In genomic region chr1:120443228-120443639, GRCm38 (mm10) we compare ENCODE assay signal across 27 mouse cellular contexts.
A peak's percentile ranks its signal among the peaks of the same experiment; 100 is the strongest.
DNase-seq lines count a peak whose midpoint lies in the region; ATAC-seq and TF ChIP-seq lines count a peak whose summit lies in the region.
"Had no signal": no experiment of that assay in that cellular context is flagged by ENCODE, and none has a peak within 500 bp of the region (broad histone marks: within the 10 kb centered on the region; RNA-seq: fewer than 3 reads in every experiment).

No protein-coding gene starts in this region.

- DNase-seq in CH12.LX (ENCODE audit: extremely low read depth): peak; percentile 31
- no peak for DNase-seq in cerebellum, postnatal 4 days (ENCODE audit: low spot score in 2 of 2)
- DNase-seq in left cerebral cortex, adult 8-10 months (ENCODE audit: low spot score in 2 of 2): no peak
- no peak for DNase-seq in midbrain, embryonic 14.5 days
- DNase-seq: adrenal gland, adult 2 months; adrenal gland, postnatal 14 days; B cell, adult 2 months; cerebellum, adult 11-12 months; cerebellum, adult 8-10 months; cerebellum, postnatal 14 days; gastrocnemius, postnatal 10 days; gastrocnemius, postnatal 36 days; heart, adult 11 months; heart, postnatal 10 days; heart, postnatal 36 days; kidney, adult 2 months had no signal

- TF ChIP-seq POLR2A in CH12.LX (IDR thresholded peaks at IDR 0.05; ENCODE audit: low read depth, low read length): no peak
- TF ChIP-seq POLR2A in bone marrow macrophage, adult 2 months (IDR thresholded peaks at IDR 0.05; ENCODE audit: borderline replicate concordance, low read depth, low read length): no peak

- H3K27ac ChIP-seq in CH12.LX (ENCODE audit: insufficient read depth, low read depth): no peak overlapping the region
- H3K27ac ChIP-seq in bone marrow macrophage, adult 2 months (ENCODE audit: insufficient read depth, low read depth, low read length): peak overlapping the region; percentile 45; the same call in 1 of the 2 replicates
- no peak overlapping the region for H3K27ac ChIP-seq in midbrain, embryonic 13.5 days
- H3K27ac ChIP-seq in midbrain, embryonic 14.5 days (replicated peaks; ENCODE audit: low read depth, low read length): no peak overlapping the region
- H3K27ac ChIP-seq: forebrain, embryonic 10.5 days; forebrain, embryonic 13.5 days; heart, embryonic 15.5 days; hindbrain, embryonic 14.5 days had no signal

- no peak overlapping the region for H3K4me2 ChIP-seq in CH12.LX (ENCODE audit: insufficient read depth, low read depth, poor library complexity, severe bottlenecking)
- H3K4me2 ChIP-seq in midbrain, embryonic 13.5 days (replicated peaks): no peak overlapping the region
- no peak overlapping the region for H3K4me2 ChIP-seq in midbrain, embryonic 14.5 days (ENCODE audit: low read length)
- H3K4me2 ChIP-seq: forebrain, embryonic 13.5 days; heart, embryonic 12.5 days; heart, embryonic 15.5 days; hindbrain, embryonic 14.5 days had no signal

- WGBS in midbrain, embryonic 13.5 days: 85% methylated on average over 3 of the region's 3 CpGs
- 89% methylated on average over 3 of the region's 3 CpGs for WGBS in midbrain, embryonic 14.5 days

- no peak overlapping the region for H3K4me3 ChIP-seq in CH12.LX (replicated peaks in 1 of 3; ENCODE audit: low read depth in 2 of 3, low read length in 2 of 3, poor library complexity in 1 of 3)
- H3K4me3 ChIP-seq in bone marrow macrophage, adult 2 months (ENCODE audit: insufficient read depth, low read length): no peak overlapping the region
- no peak overlapping the region for H3K4me3 ChIP-seq in midbrain, embryonic 13.5 days (replicated peaks)
- no peak overlapping the region for H3K4me3 ChIP-seq in midbrain, embryonic 14.5 days (replicated peaks; ENCODE audit: low read depth, low read length)
- H3K4me3 ChIP-seq: forebrain, embryonic 10.5 days; forebrain, embryonic 13.5 days; heart, embryonic 12.5 days; heart, embryonic 15.5 days had no signal

- no peaks in the 10 kb centered on the region for H3K36me3 ChIP-seq in CH12.LX (replicated peaks in 1 of 2; ENCODE audit: control insufficient read depth in 1 of 2, insufficient read depth in 1 of 2, low read length in 1 of 2)
- H3K36me3 ChIP-seq in midbrain, embryonic 13.5 days: no peaks in the 10 kb centered on the region
- no peaks in the 10 kb centered on the region for H3K36me3 ChIP-seq in midbrain, embryonic 14.5 days (ENCODE audit: control insufficient read depth, insufficient read depth, low read length)
- H3K36me3 ChIP-seq: forebrain, embryonic 10.5 days; heart, embryonic 12.5 days; heart, embryonic 15.5 days had no signal

- ATAC-seq in hematopoietic stem cell, adult 5-6 weeks (replicated peaks in 1 of 2; ENCODE audit: insufficient read depth in 1 of 2, low FRiP score in 2 of 2, low TSS enrichment in 1 of 2, low read depth in 1 of 2, poor library complexity in 2 of 2, severe bottlenecking in 2 of 2): peak; percentile 64 to 80; a peak in 3 of 4 replicates
- no peak for ATAC-seq in midbrain, embryonic 13.5 days
- ATAC-seq in midbrain, embryonic 14.5 days (ENCODE audit: low FRiP score, low TSS enrichment): no peak
- ATAC-seq: forebrain, embryonic 13.5 days; forebrain, embryonic 16.5 days; intestine, postnatal 0 days; Patski had no signal

- H3K9me3 ChIP-seq in CH12.LX (replicated peaks; ENCODE audit: low read length): no peaks in the 10 kb centered on the region
- H3K9me3 ChIP-seq in midbrain, embryonic 13.5 days: no peaks in the 10 kb centered on the region
- H3K9me3 ChIP-seq in midbrain, embryonic 14.5 days (ENCODE audit: control insufficient read depth, low read length): no peaks in the 10 kb centered on the region
- H3K9me3 ChIP-seq: forebrain, embryonic 10.5 days; forebrain, embryonic 13.5 days; heart, embryonic 12.5 days; heart, embryonic 15.5 days had no signal

- no peaks in the 10 kb centered on the region for H3K27me3 ChIP-seq in CH12.LX (replicated peaks)
- no peaks in the 10 kb centered on the region for H3K27me3 ChIP-seq in midbrain, embryonic 13.5 days
- H3K27me3 ChIP-seq in midbrain, embryonic 14.5 days (ENCODE audit: control insufficient read depth, insufficient read depth, low read length): no peaks in the 10 kb centered on the region
- H3K27me3 ChIP-seq: forebrain, embryonic 13.5 days; heart, embryonic 12.5 days; heart, embryonic 15.5 days; Patski had no signal

- dilution Hi-C loops in CH12.LX (cut with MboI; ENCODE audit: extremely low pct_ligation_motif_present, extremely low pct_unique_long_range_greater_than_20kb, low sequenced_read_pairs): no loop called here

- no peak for TF ChIP-seq EP300 in CH12.LX (IDR thresholded peaks at IDR 0.05; ENCODE audit: low read length)

- no peak for TF ChIP-seq RAD21 in CH12.LX (IDR thresholded peaks at IDR 0.05; ENCODE audit: low read depth, low read length)

- no peak for TF ChIP-seq CTCF in CH12.LX (conservative IDR thresholded peaks at IDR 0.05 in 1 of 2, IDR thresholded peaks at IDR 0.05 in 1 of 2; ENCODE audit: low read depth in 2 of 2, low read length in 2 of 2)
- TF ChIP-seq CTCF in bone marrow macrophage, adult 2 months (IDR thresholded peaks at IDR 0.05; ENCODE audit: low read depth, low read length): no peak

- in situ Hi-C loops in CH12.LX (cut with MboI; ENCODE audit: low pct_ligation_motif_present, low pct_unique_long_range_greater_than_20kb, low sequenced_read_pairs): no loop called here

- peaks cover 3 to 24% of the 10 kb centered on the region in 2 experiments; a peak in 3 of 4 replicates for H3K4me1 ChIP-seq in CH12.LX (ENCODE audit: control insufficient read depth in 1 of 2, insufficient read depth in 2 of 2)
- peaks cover 24% of the 10 kb centered on the region for H3K4me1 ChIP-seq in bone marrow macrophage, adult 2 months (ENCODE audit: control insufficient read depth, insufficient read depth, low read length)
- H3K4me1 ChIP-seq in midbrain, embryonic 13.5 days (replicated peaks): no peaks in the 10 kb centered on the region
- H3K4me1 ChIP-seq in midbrain, embryonic 14.5 days (ENCODE audit: control insufficient read depth, insufficient read depth, low read length): no peaks in the 10 kb centered on the region
- H3K4me1 ChIP-seq: forebrain, embryonic 10.5 days; forebrain, embryonic 13.5 days; heart, embryonic 12.5 days; heart, embryonic 15.5 days had no signal

- H3K79me2 ChIP-seq in CH12.LX (replicated peaks; ENCODE audit: control insufficient read depth, extremely low read depth, insufficient read depth, poor library complexity, severe bottlenecking): no peaks in the 10 kb centered on the region

- H3K9ac ChIP-seq in CH12.LX (ENCODE audit: insufficient read depth, low read depth): no peak overlapping the region
- no peak overlapping the region for H3K9ac ChIP-seq in midbrain, embryonic 13.5 days (replicated peaks)
- no peak overlapping the region for H3K9ac ChIP-seq in midbrain, embryonic 14.5 days (replicated peaks; ENCODE audit: low read length)
- H3K9ac ChIP-seq: forebrain, embryonic 13.5 days; heart, embryonic 12.5 days; heart, embryonic 15.5 days; hindbrain, embryonic 14.5 days had no signal

TF ChIP-seq in CH12.LX, 34 proteins besides CTCF, POLR2A, EP300 and RAD21:
- no peak for TF ChIP-seq MEF2A (IDR thresholded peaks at IDR 0.05; ENCODE audit: borderline replicate concordance, low read depth, low read length)
- no peak for TF ChIP-seq NRF1 (IDR thresholded peaks at IDR 0.05; ENCODE audit: low read depth, low read length)
- TF ChIP-seq MXI1 (IDR thresholded peaks at IDR 0.05; ENCODE audit: low read depth, low read length): peak; percentile 39; the same call in 1 of the 2 replicates
- no peak for TF ChIP-seq PAX5 (IDR thresholded peaks at IDR 0.05; ENCODE audit: low read length)
- peak; percentile 73 for TF ChIP-seq MYC (IDR thresholded peaks at IDR 0.05; ENCODE audit: low read depth, low read length)
- TF ChIP-seq MAX (IDR thresholded peaks at IDR 0.05; ENCODE audit: low read length): peak; percentile 77
- peak; percentile 75 for TF ChIP-seq BHLHE40 (IDR thresholded peaks at IDR 0.05; ENCODE audit: low read depth, low read length)
- TF ChIP-seq ZNF384 (IDR thresholded peaks at IDR 0.05; ENCODE audit: low read depth, low read length): peak; percentile 96
TF ChIP-seq in CH12.LX: peak in this region for 5.

Comparison
In these comparisons a context has a peak if more than half of its experiments do, and no peak if none do; other contexts are left out.
1. ATAC-seq: peak in hematopoietic stem cell, adult 5-6 weeks (2 of 2); none in midbrain, embryonic 13.5 days (single experiment) and midbrain, embryonic 14.5 days (single experiment).